27 mouse cellular contexts compared by ENCODE assay signal in genomic region chr6:95701786-95702185, GRCm38 (mm10). TPM values are rescaled to one million over a fixed set of nuclear protein-coding genes. Genes with fewer than 3 reads are reported as not detected.
DNase-seq lines count a peak whose midpoint lies in the region; ATAC-seq lines count a peak whose summit lies in the region.
"Had no signal": no experiment of that assay in that cellular context is flagged by ENCODE, and none has a peak within 500 bp of the region (broad histone marks: within the 10 kb centered on the region; RNA-seq: fewer than 3 reads in every experiment).

No protein-coding gene starts in this region.

- no peak overlapping the region for H3K4me3 ChIP-seq in kidney, embryonic 15.5 days (replicated peaks)
- H3K4me3 ChIP-seq in lung, embryonic 16.5 days (ENCODE audit: low read length) = no peak overlapping the region
- H3K4me3 ChIP-seq in intestine, embryonic 16.5 days (ENCODE audit: low read length) = no peak overlapping the region
- no peak overlapping the region for H3K4me3 ChIP-seq in stomach, embryonic 15.5 days (replicated peaks)
- no peak overlapping the region for H3K4me3 ChIP-seq in midbrain, embryonic 11.5 days (ENCODE audit: low read depth, low read length)
- H3K4me3 ChIP-seq: hindbrain, embryonic 12.5 days; layer of hippocampus, adult 2 months; limb, embryonic 12.5 days; liver, embryonic 15.5 days; myocyte; neural tube, embryonic 13.5 days had no signal

- H3K36me3 ChIP-seq in kidney, embryonic 15.5 days = no peaks in the 10 kb centered on the region
- no peaks in the 10 kb centered on the region for H3K36me3 ChIP-seq in lung, embryonic 16.5 days (ENCODE audit: control insufficient read depth, insufficient read depth, low read length)
- no peaks in the 10 kb centered on the region for H3K36me3 ChIP-seq in intestine, embryonic 16.5 days (ENCODE audit: control insufficient read depth, insufficient read depth, low read length)
- no peaks in the 10 kb centered on the region for H3K36me3 ChIP-seq in stomach, embryonic 15.5 days
- H3K36me3 ChIP-seq in midbrain, embryonic 11.5 days (ENCODE audit: control insufficient read depth, insufficient read depth, low read length) = no peaks in the 10 kb centered on the region
- H3K36me3 ChIP-seq: hindbrain, embryonic 12.5 days; limb, embryonic 12.5 days; liver, embryonic 15.5 days; neural tube, embryonic 13.5 days had no signal

- no peak overlapping the region for H3K4me2 ChIP-seq in kidney, embryonic 15.5 days
- H3K4me2 ChIP-seq in lung, embryonic 16.5 days (ENCODE audit: low read depth, low read length) = no peak overlapping the region
- no peak overlapping the region for H3K4me2 ChIP-seq in intestine, embryonic 16.5 days (ENCODE audit: low read depth, low read length)
- no peak overlapping the region for H3K4me2 ChIP-seq in stomach, embryonic 15.5 days
- H3K4me2 ChIP-seq in midbrain, embryonic 11.5 days = no peak overlapping the region
- H3K4me2 ChIP-seq: heart, embryonic 11.5 days; hindbrain, embryonic 12.5 days; limb, embryonic 12.5 days; liver, embryonic 15.5 days; neural tube, embryonic 13.5 days had no signal

- peak overlapping the region; percentile 46 for H3K27ac ChIP-seq in kidney, embryonic 15.5 days
- no peak overlapping the region for H3K27ac ChIP-seq in lung, embryonic 16.5 days (ENCODE audit: low read length)
- no peak overlapping the region for H3K27ac ChIP-seq in intestine, embryonic 16.5 days (ENCODE audit: low read length)
- 0 out of 2 replicates have a peak overlapping the region, but pooled peaks have one; percentile 13 for H3K27ac ChIP-seq in stomach, embryonic 15.5 days
- no peak overlapping the region for H3K27ac ChIP-seq in midbrain, embryonic 11.5 days (ENCODE audit: low read depth, low read length)
- H3K27ac ChIP-seq: hindbrain, embryonic 12.5 days; layer of hippocampus, adult 2 months; limb, embryonic 12.5 days; liver, embryonic 15.5 days; neural tube, embryonic 13.5 days had no signal

- DNase-seq in kidney, postnatal 14 days = no peak
- DNase-seq in lung, postnatal 10 days = no peak
- no peak for DNase-seq in cerebellum, postnatal 36 days
- no peak for DNase-seq in midbrain, embryonic 11.5 days (ENCODE audit: low spot score, missing footprints)
- DNase-seq: adrenal gland, postnatal 14 days; cerebellum, adult 2 months; cerebellum, postnatal 25 days; embryo, embryonic 11 days; gastrocnemius, postnatal 10 days; heart, postnatal 10 days; layer of hippocampus, postnatal 36 days; right cerebral cortex, postnatal 4 days; thymus, postnatal 25 days had no signal

- ATAC-seq in kidney, embryonic 15.5 days (replicated peaks; ENCODE audit: low FRiP score) = peak; percentile 47
- 0 out of 2 replicates have a peak, but pooled peaks have one; percentile 26 for ATAC-seq in lung, embryonic 16.5 days (ENCODE audit: low read depth)
- ATAC-seq in intestine, embryonic 16.5 days = peak; percentile 57
- ATAC-seq in stomach, embryonic 15.5 days (ENCODE audit: insufficient read depth, low FRiP score, low read depth) = no peak
- ATAC-seq in midbrain, embryonic 11.5 days (ENCODE audit: low FRiP score) = no peak
- ATAC-seq: activated CD4-positive, CD25-positive, alpha-beta regulatory T cell, adult 4 months; forebrain, embryonic 16.5 days; midbrain, embryonic 16.5 days had no signal

- H3K4me1 ChIP-seq in kidney, embryonic 15.5 days = peaks cover 30% of the 10 kb centered on the region
- peaks cover 17% of the 10 kb centered on the region for H3K4me1 ChIP-seq in lung, embryonic 16.5 days (replicated peaks; ENCODE audit: control insufficient read depth, insufficient read depth, low read length)
- peaks cover 14% of the 10 kb centered on the region for H3K4me1 ChIP-seq in intestine, embryonic 16.5 days (ENCODE audit: control insufficient read depth, insufficient read depth, low read length)
- H3K4me1 ChIP-seq in stomach, embryonic 15.5 days = peaks cover 18% of the 10 kb centered on the region; the same call in 1 of the 2 replicates
- H3K4me1 ChIP-seq in midbrain, embryonic 11.5 days (ENCODE audit: control insufficient read depth, insufficient read depth, low read length) = peaks cover 5% of the 10 kb centered on the region

- no peaks in the 10 kb centered on the region for H3K9me3 ChIP-seq in kidney, embryonic 15.5 days (replicated peaks)
- no peaks in the 10 kb centered on the region for H3K9me3 ChIP-seq in lung, embryonic 16.5 days (ENCODE audit: control insufficient read depth, low read length)
- no peaks in the 10 kb centered on the region for H3K9me3 ChIP-seq in intestine, embryonic 16.5 days (ENCODE audit: control insufficient read depth, low read length)
- no peaks in the 10 kb centered on the region for H3K9me3 ChIP-seq in stomach, embryonic 15.5 days
- H3K9me3 ChIP-seq in midbrain, embryonic 11.5 days (ENCODE audit: control insufficient read depth, low read length) = no peaks in the 10 kb centered on the region
- H3K9me3 ChIP-seq: hindbrain, embryonic 12.5 days; limb, embryonic 12.5 days; liver, embryonic 15.5 days; neural tube, embryonic 13.5 days had no signal

- WGBS in kidney, embryonic 15.5 days = 27% methylated on average over 7 of the region's 7 CpGs
- WGBS in lung, embryonic 16.5 days = 41% methylated on average over 7 of the region's 7 CpGs
- WGBS in intestine, embryonic 16.5 days = 57% methylated on average over 7 of the region's 7 CpGs
- WGBS in stomach, embryonic 15.5 days = 54% methylated on average over 7 of the region's 7 CpGs
- WGBS in midbrain, embryonic 11.5 days = 79% methylated on average over 7 of the region's 7 CpGs

- H3K9ac ChIP-seq in kidney, embryonic 15.5 days = no peak overlapping the region
- no peak overlapping the region for H3K9ac ChIP-seq in lung, embryonic 16.5 days (ENCODE audit: low read length)
- no peak overlapping the region for H3K9ac ChIP-seq in intestine, embryonic 16.5 days (ENCODE audit: low read depth, low read length)
- no peak overlapping the region for H3K9ac ChIP-seq in stomach, embryonic 15.5 days
- H3K9ac ChIP-seq in midbrain, embryonic 11.5 days (ENCODE audit: low read length) = no peak overlapping the region
- H3K9ac ChIP-seq: hindbrain, embryonic 12.5 days; limb, embryonic 12.5 days; liver, embryonic 15.5 days; neural tube, embryonic 13.5 days had no signal

- H3K27me3 ChIP-seq in kidney, embryonic 15.5 days = no peaks in the 10 kb centered on the region
- no peaks in the 10 kb centered on the region for H3K27me3 ChIP-seq in lung, embryonic 16.5 days (ENCODE audit: control insufficient read depth, insufficient read depth, low read depth, low read length)
- no peaks in the 10 kb centered on the region for H3K27me3 ChIP-seq in intestine, embryonic 16.5 days (replicated peaks; ENCODE audit: control insufficient read depth, insufficient read depth, low read length)
- H3K27me3 ChIP-seq in stomach, embryonic 15.5 days (replicated peaks) = no peaks in the 10 kb centered on the region
- no peaks in the 10 kb centered on the region for H3K27me3 ChIP-seq in midbrain, embryonic 11.5 days (ENCODE audit: control insufficient read depth, insufficient read depth, low read length)
- H3K27me3 ChIP-seq: hindbrain, embryonic 12.5 days; limb, embryonic 12.5 days; liver, embryonic 15.5 days; neural tube, embryonic 13.5 days had no signal

RNA-seq across cellular contexts. Expression of gene Suclg2, which starts 16.8 kb away (rescaled TPM):
- 113 TPM in 2 replicates for polyA plus RNA-seq in kidney, embryonic 15.5 days (2015; fragmentation: Nextera tagmentation; extraction: Ambion mirVana)
- polyA plus RNA-seq in lung, embryonic 16.5 days (2015; fragmentation: Nextera tagmentation; extraction: Ambion mirVana) = 66.2 and 67.7 TPM in 2 replicates
- polyA plus RNA-seq in intestine, embryonic 16.5 days (2015; fragmentation: Nextera tagmentation; extraction: Ambion mirVana) = 130 TPM in 2 replicates
- 86.6 and 102 TPM in 2 replicates for polyA plus RNA-seq in stomach, embryonic 15.5 days (2015; fragmentation: Nextera tagmentation; extraction: Ambion mirVana)
- polyA plus RNA-seq in midbrain, embryonic 11.5 days (2014; fragmentation: Nextera tagmentation; extraction: Ambion mirVana) = 40.8 and 49.3 TPM in 2 replicates

Comparison
In these comparisons a context has a peak if more than half of its experiments do, and no peak if none do; other contexts are left out.
1. ATAC-seq: peak in kidney, embryonic 15.5 days (single experiment), lung, embryonic 16.5 days (single experiment) and intestine, embryonic 16.5 days (single experiment); none in stomach, embryonic 15.5 days (single experiment) and midbrain, embryonic 11.5 days (single experiment).
2. H3K27ac ChIP-seq: peak in kidney, embryonic 15.5 days (single experiment) and stomach, embryonic 15.5 days (single experiment); none in lung, embryonic 16.5 days (single experiment), intestine, embryonic 16.5 days (single experiment) and midbrain, embryonic 11.5 days (single experiment).